Mouse (Mus musculus) testis, adult 2 months (tissue): ENCODE data around the gene Fanca.

Experiments
- CTCF ChIP-seq: fragments of 200-500 bp; IDR thresholded peaks from 2 replicates; pipeline ENCODE4 v1.5.1; 2012; ENCODE audit warnings: low read depth, mild to moderate bottlenecking, inconsistent platforms, low read length, moderate library complexity; ENCODE audit not compliant: control insufficient read depth, insufficient read depth, insufficient replicate concordance
- POLR2A ChIP-seq: fragments of 200-500 bp; IDR thresholded peaks from 2 replicates; pipeline ENCODE4 v1.6.1; 2012; ENCODE audit warnings: low read depth, mild to moderate bottlenecking, inconsistent platforms, low read length, moderate library complexity; ENCODE audit not compliant: control insufficient read depth

DNA sequence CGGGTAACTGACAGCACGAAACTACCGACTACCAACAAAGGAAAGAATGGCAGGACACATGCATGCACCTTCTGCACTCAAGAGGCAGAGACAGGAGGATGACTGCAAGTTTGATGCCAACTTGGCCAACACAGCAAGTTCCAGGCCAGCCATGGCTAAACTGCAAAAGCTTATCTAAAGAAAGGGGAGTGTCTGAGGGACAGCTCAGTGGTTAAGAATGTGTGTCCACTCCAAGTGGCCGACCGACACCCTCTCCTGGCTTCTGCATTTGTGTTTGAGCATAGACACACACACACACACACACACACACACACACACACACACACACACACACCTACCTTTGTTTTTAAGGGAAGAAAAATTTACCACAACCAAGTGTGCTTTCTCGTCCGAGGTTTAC lies 39.9 kb downstream of the Fanca start:
- TF ChIP-seq CTCF (no peak), POLR2A (no peak)
